21 mouse cellular contexts compared by ENCODE assay signal in the genomic region with DNA sequence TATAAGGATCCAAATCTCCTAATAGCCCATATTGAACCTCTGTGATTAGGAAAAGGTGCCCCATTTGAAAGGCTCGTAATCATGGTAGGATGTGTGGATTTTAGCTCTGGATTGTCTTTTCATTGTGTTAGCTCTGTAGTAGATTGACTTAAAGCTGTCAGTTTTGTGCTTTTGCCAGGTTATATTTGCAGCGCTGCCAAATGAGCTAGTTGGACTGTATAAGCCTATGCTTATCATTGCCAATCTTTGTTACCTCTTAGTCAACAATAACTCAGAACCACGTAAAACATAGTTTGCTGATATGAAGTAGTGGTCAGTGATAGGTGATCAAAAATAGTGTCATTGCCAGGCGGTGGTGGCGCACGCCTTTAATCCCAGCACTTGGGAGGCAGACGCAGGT. TPM values are rescaled to one million over a fixed set of nuclear protein-coding genes. Genes with fewer than 3 reads are reported as not detected.
DNase-seq lines count a peak whose midpoint lies in the region; ATAC-seq lines count a peak whose summit lies in the region.
"Had no signal": no experiment of that assay in that cellular context is flagged by ENCODE, and none has a peak within 500 bp of the region (broad histone marks: within the 10 kb centered on the region; RNA-seq: fewer than 3 reads in every experiment).

No protein-coding gene starts in this region.

- no peaks in the 10 kb centered on the region for H3K9me3 ChIP-seq in midbrain, embryonic 13.5 days
- H3K9me3 ChIP-seq: forebrain, embryonic 15.5 days; heart, embryonic 10.5 days; megakaryocyte, embryonic 14.5 days had no signal

- DNase-seq in cerebellum, postnatal 4 days (ENCODE audit: low spot score in 2 of 2) = no peak
- peak; percentile 68 for DNase-seq in brain, adult 2 months (ENCODE audit: low read depth, low spot score)
- peak; percentile 67 for DNase-seq in cerebellum, adult 9-10 months
- peak; percentile 23 to 72 for DNase-seq in layer of hippocampus, adult 18-20 months (ENCODE audit: low spot score in 2 of 2)
- DNase-seq in lung, postnatal 25 days (ENCODE audit: low spot score) = no peak
- no peak for DNase-seq in retina, embryonic 14.5 days (ENCODE audit: low spot score)
- DNase-seq: adrenal gland, adult 8-10 months; gastrocnemius, postnatal 36 days; kidney, adult 11 months; kidney, postnatal 10 days; left cerebral cortex, postnatal 4 days; liver; lung, adult 18-20 months; lung, postnatal 14 days; thymus, postnatal 14 days had no signal

- H3K4me2 ChIP-seq in midbrain, embryonic 13.5 days (replicated peaks) = no peak overlapping the region
- H3K4me2 ChIP-seq: forebrain, embryonic 15.5 days had no signal

- no peak overlapping the region for H3K9ac ChIP-seq in midbrain, embryonic 13.5 days (replicated peaks)
- H3K9ac ChIP-seq: forebrain, embryonic 15.5 days had no signal

- H3K27me3 ChIP-seq in midbrain, embryonic 13.5 days = no peaks in the 10 kb centered on the region
- H3K27me3 ChIP-seq: forebrain, embryonic 15.5 days; megakaryocyte, embryonic 14.5 days; Patski had no signal

- H3K36me3 ChIP-seq in midbrain, embryonic 13.5 days = peaks cover 44% of the 10 kb centered on the region

- H3K4me3 ChIP-seq in midbrain, embryonic 13.5 days (replicated peaks) = no peak overlapping the region
- H3K4me3 ChIP-seq: forebrain, embryonic 15.5 days; heart, embryonic 10.5 days; megakaryocyte, embryonic 14.5 days had no signal

- WGBS in midbrain, embryonic 13.5 days = 96% methylated on average over 7 of the region's 7 CpGs

- H3K27ac ChIP-seq in midbrain, embryonic 13.5 days = no peak overlapping the region
- H3K27ac ChIP-seq: forebrain, embryonic 15.5 days; heart, embryonic 10.5 days had no signal

- ATAC-seq in cerebellum, adult (ENCODE audit: insufficient number of reproducible peaks, low FRiP score, low TSS enrichment) = 0 out of 2 replicates have a peak, but pooled peaks have one; percentile 10
- no peak for ATAC-seq in midbrain, embryonic 13.5 days
- ATAC-seq: forebrain, embryonic 15.5 days; Patski had no signal

- no peaks in the 10 kb centered on the region for H3K4me1 ChIP-seq in midbrain, embryonic 13.5 days (replicated peaks)
- H3K4me1 ChIP-seq: forebrain, embryonic 15.5 days; heart, embryonic 10.5 days had no signal

RNA-seq across cellular contexts. Expression of a gene that starts 14.5 kb away (rescaled TPM):
- 10 to 100 TPM; 54.8 to 55.1 TPM for total RNA-seq in layer of hippocampus, adult 18-20 months (2021)
- polyA plus RNA-seq in midbrain, embryonic 13.5 days (2015; fragmentation: Nextera tagmentation; extraction: Ambion mirVana) = 189 and 208 TPM in 2 replicates

RNA-seq across cellular contexts. Expression of a gene that starts 57.5 kb away (rescaled TPM):
- total RNA-seq in layer of hippocampus, adult 18-20 months (2021) = 100 to 1,000 TPM; 179 to 181 TPM
- polyA plus RNA-seq in midbrain, embryonic 13.5 days (2015; fragmentation: Nextera tagmentation; extraction: Ambion mirVana) = 295 and 300 TPM in 2 replicates

RNA-seq across cellular contexts. Expression of a gene that starts 57.6 kb away (rescaled TPM):
- 100 to 1,000 TPM in 1 of 2 experiments, 10 to 100 TPM in 1; 95.7 to 106 TPM for total RNA-seq in layer of hippocampus, adult 18-20 months (2021)
- 294 and 301 TPM in 2 replicates for polyA plus RNA-seq in midbrain, embryonic 13.5 days (2015; fragmentation: Nextera tagmentation; extraction: Ambion mirVana)

Comparison
In these comparisons a context has a peak if more than half of its experiments do, and no peak if none do; other contexts are left out.
1. DNase-seq: peak in brain, adult 2 months (single experiment), cerebellum, adult 9-10 months (single experiment) and layer of hippocampus, adult 18-20 months (2 of 2); none in cerebellum, postnatal 4 days (0 of 2), lung, postnatal 25 days (single experiment) and retina, embryonic 14.5 days (single experiment).